Comparison of ENCODE assay signal across 14 mouse cellular contexts in the genomic region with DNA sequence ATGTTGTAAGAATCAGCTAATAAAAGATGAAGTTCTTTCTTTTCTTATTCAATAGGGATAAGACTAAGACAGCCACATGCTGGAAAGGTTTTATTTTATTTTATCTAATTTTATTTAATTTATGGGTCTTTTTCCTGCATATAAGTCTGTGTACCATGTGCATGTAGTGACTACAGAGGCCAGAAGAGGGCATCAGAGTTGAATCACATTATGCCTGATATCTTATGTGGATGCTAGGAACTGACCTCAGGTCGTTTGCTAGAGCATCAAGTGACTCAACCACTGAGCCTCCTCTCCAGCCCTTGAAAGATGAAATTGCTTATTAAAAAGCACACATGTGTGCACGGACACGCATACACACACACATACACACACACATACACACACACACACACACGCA.
DNase-seq lines count a peak whose midpoint lies in the region; ATAC-seq and TF ChIP-seq lines count a peak whose summit lies in the region.
"Had no signal": no experiment of that assay in that cellular context is flagged by ENCODE, and none has a peak within 500 bp of the region (broad histone marks: within the 10 kb centered on the region; RNA-seq: fewer than 3 reads in every experiment).

No protein-coding gene starts in this region.

- WGBS in liver, adult 2 months, result 93% methylated on average over 4 of the region's 4 CpGs
- 75% methylated on average over 4 of the region's 4 CpGs for WGBS in liver, embryonic 12.5 days (ENCODE audit: insufficient replicate concordance)

- H3K4me3 ChIP-seq in liver, adult 2 months (ENCODE audit: insufficient read depth, low read depth, low read length), result no peak overlapping the region
- H3K4me3 ChIP-seq in liver, embryonic 12.5 days, result no peak overlapping the region
- H3K4me3 ChIP-seq: heart, embryonic 13.5 days; hindbrain, embryonic 10.5 days; midbrain, embryonic 12.5 days had no signal

- DNase-seq in embryo, embryonic 10 days (ENCODE audit: low spot score), result peak; percentile 32
- no peak for DNase-seq in embryo, embryonic 11 days
- no peak for DNase-seq in liver, adult 2 months (ENCODE audit: extremely low read depth, low read depth, low spot score)
- DNase-seq in A20 (ENCODE audit: low read depth, low spot score), result peak; percentile 36
- DNase-seq in ZHBTc4 (ENCODE audit: low read depth, low spot score), result peak; percentile 67
- no peak for DNase-seq in spleen, postnatal 36 days (ENCODE audit: low spot score in 2 of 2)
- no peak for DNase-seq in urinary bladder, postnatal 25 days (ENCODE audit: low spot score)
- DNase-seq: cerebellum, adult 18-20 months; gastrocnemius, postnatal 14 days; kidney, adult 8-10 months had no signal

- H3K9me3 ChIP-seq in liver, embryonic 12.5 days (replicated peaks), result no peaks in the 10 kb centered on the region
- H3K9me3 ChIP-seq: heart, embryonic 13.5 days; hindbrain, embryonic 10.5 days; midbrain, embryonic 12.5 days had no signal

- TF ChIP-seq CTCF in liver, adult 2 months (IDR thresholded peaks at IDR 0.05; ENCODE audit: low read depth, low read length), result peak; percentile 28

- H3K79me2 ChIP-seq in liver, adult 2 months (ENCODE audit: control insufficient read depth, insufficient read depth, low read length), result no peaks in the 10 kb centered on the region

- no peaks in the 10 kb centered on the region for H3K27me3 ChIP-seq in liver, adult 2 months (ENCODE audit: control insufficient read depth, insufficient read depth, low read length)
- H3K27me3 ChIP-seq in liver, embryonic 12.5 days (replicated peaks), result no peaks in the 10 kb centered on the region
- H3K27me3 ChIP-seq: heart, embryonic 13.5 days; midbrain, embryonic 12.5 days had no signal

- no peak for TF ChIP-seq POLR2A in liver, adult 2 months (IDR thresholded peaks at IDR 0.05; ENCODE audit: extremely low read depth, insufficient read depth, low read length)

- ATAC-seq in liver, embryonic 12.5 days, result no peak

- H3K27ac ChIP-seq in liver, adult 2 months (replicated peaks; ENCODE audit: insufficient read depth, low read depth, low read length), result no peak overlapping the region
- H3K27ac ChIP-seq in liver, embryonic 12.5 days, result no peak overlapping the region
- H3K27ac ChIP-seq: heart, embryonic 13.5 days; hindbrain, embryonic 10.5 days; midbrain, embryonic 12.5 days had no signal

- H3K4me1 ChIP-seq in liver, adult 2 months (ENCODE audit: control insufficient read depth, insufficient read depth, low read length), result no peaks in the 10 kb centered on the region
- H3K4me1 ChIP-seq in liver, embryonic 12.5 days, result 0 out of 2 replicates have a peak, but pooled peaks cover 5% of the 10 kb centered on the region
- H3K4me1 ChIP-seq: hindbrain, embryonic 10.5 days; midbrain, embryonic 12.5 days had no signal

- H3K36me3 ChIP-seq in liver, adult 2 months (ENCODE audit: control insufficient read depth, insufficient read depth, low read length), result no peaks in the 10 kb centered on the region
- no peaks in the 10 kb centered on the region for H3K36me3 ChIP-seq in liver, embryonic 12.5 days
- H3K36me3 ChIP-seq: heart, embryonic 13.5 days; hindbrain, embryonic 10.5 days; midbrain, embryonic 12.5 days had no signal

- no peak overlapping the region for H3K9ac ChIP-seq in liver, adult 2 months (ENCODE audit: low read depth, low read length)
- H3K9ac ChIP-seq in liver, embryonic 12.5 days, result no peak overlapping the region
- H3K9ac ChIP-seq: heart, embryonic 13.5 days; midbrain, embryonic 12.5 days had no signal

- no peak overlapping the region for H3K4me2 ChIP-seq in liver, embryonic 12.5 days
- H3K4me2 ChIP-seq: heart, embryonic 13.5 days; midbrain, embryonic 12.5 days had no signal

Comparison
In these comparisons a context has a peak if more than half of its experiments do, and no peak if none do; other contexts are left out.
1. DNase-seq: peak in embryo, embryonic 10 days (single experiment), A20 (single experiment) and ZHBTc4 (single experiment); none in embryo, embryonic 11 days (single experiment), liver, adult 2 months (single experiment), spleen, postnatal 36 days (0 of 2) and urinary bladder, postnatal 25 days (single experiment).